Mouse (Mus musculus) MEL (cell line): ENCODE results near the gene Klri2.

ENCODE experiments used
- CTCF ChIP-seq, 3 experiments: IDR thresholded peaks in 2 of 3; conservative IDR thresholded peaks in 1 of 3; 2 replicates each; pipeline ENCODE4 v1.5.1; 2011 to 2012; ENCODE audit warnings: low read length in 3 of 3, low read depth in 2 of 3, mild to moderate bottlenecking in 2 of 3, improper control_type of control experiment in 1 of 3, inconsistent platforms in 1 of 3, mixed read lengths in 1 of 3, moderate library complexity in 1 of 3; ENCODE audit not compliant: control insufficient read depth in 1 of 3, insufficient read depth in 1 of 3, poor library complexity in 1 of 3, severe bottlenecking in 1 of 3
- ELF1 ChIP-seq: IDR thresholded peaks from 2 replicates; pipeline ENCODE4 v1.6.1; 2014; ENCODE audit warnings: low read depth, mild to moderate bottlenecking, inconsistent platforms, low read length, improper control_type of control experiment, moderate library complexity
- MAFK ChIP-seq: IDR thresholded peaks from 2 replicates; pipeline ENCODE4 v1.6.1; 2011; ENCODE audit warnings: low read depth, mild to moderate bottlenecking, low read length, improper control_type of control experiment, borderline replicate concordance
- MAX ChIP-seq: IDR thresholded peaks from 2 replicates; pipeline ENCODE4 v1.6.1; 2011; ENCODE audit warnings: low read length, improper control_type of control experiment
- MEF2A ChIP-seq: IDR thresholded peaks from 2 replicates; pipeline ENCODE4 v1.6.1; 2014; ENCODE audit warnings: low read depth, mild to moderate bottlenecking, inconsistent platforms, low read length, improper control_type of control experiment; ENCODE audit not compliant: poor library complexity, insufficient replicate concordance, severe bottlenecking; ENCODE audit errors: extremely low read depth
- POLR2A ChIP-seq, 2 experiments: IDR thresholded peaks; 2 replicates each; pipeline ENCODE4 v1.6.1; 2011 to 2012; ENCODE audit warnings: low read length in 2 of 2, mild to moderate bottlenecking in 2 of 2, control low read depth in 1 of 2, improper control_type of control experiment in 1 of 2, low read depth in 1 of 2, moderate library complexity in 1 of 2; ENCODE audit not compliant: control insufficient read depth in 1 of 2, insufficient read depth in 1 of 2, poor library complexity in 1 of 2
- RAD21 ChIP-seq: IDR thresholded peaks from 2 replicates; pipeline ENCODE4 v1.6.1; 2011; ENCODE audit warnings: mild to moderate bottlenecking, low read depth, low read length, improper control_type of control experiment
- ZC3H11A ChIP-seq: IDR thresholded peaks from 2 replicates; pipeline ENCODE4 v1.6.1; 2012; ENCODE audit warnings: low read depth, mild to moderate bottlenecking, inconsistent platforms, low read length, improper control_type of control experiment
- ZKSCAN1 ChIP-seq: IDR thresholded peaks from 2 replicates; pipeline ENCODE4 v1.6.1; 2012; ENCODE audit warnings: low read depth, mild to moderate bottlenecking, inconsistent platforms, low read length, improper control_type of control experiment, moderate library complexity

DNA sequence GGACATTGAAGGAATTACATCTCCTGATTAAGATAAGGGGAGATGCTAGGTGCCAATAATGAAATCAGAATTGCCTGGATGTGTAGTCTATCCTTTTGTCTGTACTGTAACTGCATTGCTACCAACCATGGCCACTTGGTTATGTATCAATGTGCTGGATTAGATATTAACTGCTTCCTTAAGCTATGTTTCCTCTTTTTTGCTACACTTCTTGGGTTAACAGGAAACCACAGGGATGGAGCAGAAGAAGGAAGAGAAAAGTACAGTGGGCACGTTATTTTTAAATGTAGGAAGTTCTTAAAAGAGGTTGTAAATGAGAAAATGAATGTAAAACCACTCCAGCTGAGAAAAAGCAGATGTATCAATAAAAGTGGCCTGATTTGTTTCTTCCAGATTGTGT is 26.7 kb downstream of the Klri2 start:
- TF ChIP-seq RAD21 (no peak), ELF1 (no peak), MAFK (no peak), POLR2A (IDR thresholded peaks at IDR 0.05; ENCODE audit: control insufficient read depth in 1 of 2, insufficient read depth in 1 of 2, low read depth in 1 of 2, low read length in 2 of 2, poor library complexity in 1 of 2) (no peak), CTCF (IDR thresholded peaks at IDR 0.05 in 2 of 3, conservative IDR thresholded peaks at IDR 0.05 in 1 of 3; ENCODE audit: control insufficient read depth in 1 of 3, insufficient read depth in 1 of 3, low read depth in 2 of 3, low read length in 3 of 3, poor library complexity in 1 of 3, severe bottlenecking in 1 of 3) (no peak), MEF2A (no peak), ZC3H11A (no peak), MAX (no peak), ZKSCAN1 (no peak)
